Mouse (Mus musculus): ENCODE results near the gene Ninl. TPM values are rescaled to one million over a fixed set of nuclear protein-coding genes. Genes with fewer than 3 reads are reported as not detected.

Ninl gene
- polyA plus RNA-seq, 1 experiment from 2014 or later, result 6.7 TPM

DNA sequence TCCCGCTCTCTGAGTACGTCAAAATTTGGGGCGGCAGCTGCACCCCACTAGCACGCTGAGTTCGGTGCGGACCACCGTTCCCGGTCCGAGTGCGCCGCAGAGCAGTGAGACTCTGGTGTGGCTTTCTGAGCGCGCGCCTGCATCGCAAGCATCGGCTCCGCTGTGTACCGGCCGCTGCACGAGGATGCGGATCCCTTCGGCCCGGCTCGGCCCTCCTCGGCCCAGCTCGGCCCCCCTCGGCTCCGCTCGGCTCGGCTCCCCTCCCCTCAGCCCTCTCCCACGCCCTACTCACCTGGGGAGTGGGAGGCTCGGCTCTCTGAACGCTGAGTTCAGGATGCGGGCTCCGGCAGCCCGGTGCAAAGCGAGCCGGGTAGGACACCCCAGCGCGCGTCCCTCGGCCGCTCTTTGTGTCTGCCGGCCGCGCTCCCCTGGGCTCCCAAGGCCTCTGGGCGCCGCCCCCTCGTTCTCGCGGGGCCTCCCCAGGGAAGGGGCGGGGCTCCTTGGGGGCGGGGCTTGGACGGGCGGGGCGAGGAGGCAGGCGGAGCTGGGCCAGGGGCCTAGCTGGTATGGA is 30.2 kb downstream of the Ninl start:
- H3K4me3 ChIP-seq (replicated peaks; ENCODE audit: low read depth, low read length), result peak overlapping the region; percentile 63
- no peaks in the 10 kb centered on the region for H3K4me1 ChIP-seq (replicated peaks; ENCODE audit: insufficient read depth, low read length)
- no peaks in the 10 kb centered on the region for H3K36me3 ChIP-seq (ENCODE audit: insufficient read depth, low read length)
- H3K4me2 ChIP-seq (ENCODE audit: low read length), result peak overlapping the region; percentile 90
- peak overlapping the region; percentile 69 for H3K9ac ChIP-seq (ENCODE audit: low read depth, low read length)
- no peak for TF ChIP-seq CTCF (IDR thresholded peaks at IDR 0.05; ENCODE audit: low read depth)
- DNase-seq (ENCODE audit: low spot score) (peak; percentile 89), ATAC-seq (replicated peaks; ENCODE audit: low FRiP score, low read depth) (peak; percentile 96)
- H3K9me3 ChIP-seq (replicated peaks; ENCODE audit: low read length), result no peaks in the 10 kb centered on the region
- H3K27me3 ChIP-seq (ENCODE audit: insufficient read depth, low read length), result no peaks in the 10 kb centered on the region
- WGBS, result 3% methylated on average over 57 of the region's 57 CpGs
- H3K27ac ChIP-seq, result peak overlapping the region; percentile 47; the same call in 1 of the 2 replicates

GRCm38 (mm10) chr2:151008517-151008932 is 30.7 kb downstream of the Ninl start:
- H3K4me3 ChIP-seq (replicated peaks; ENCODE audit: low read depth, low read length), result peak overlapping the region; percentile 63
- no peak overlapping the region; the same call in 1 of the 2 replicates for H3K27ac ChIP-seq
- TF ChIP-seq CTCF (IDR thresholded peaks at IDR 0.05; ENCODE audit: low read depth), result no peak
- under 1% methylated on average over 21 of the region's 21 CpGs for WGBS
- ATAC-seq (replicated peaks; ENCODE audit: low FRiP score, low read depth) (no peak; the same call in 1 of the 2 replicates), DNase-seq (ENCODE audit: low spot score) (peak; percentile 17)
- no peaks in the 10 kb centered on the region for H3K27me3 ChIP-seq (ENCODE audit: insufficient read depth, low read length)
- no peaks in the 10 kb centered on the region for H3K9me3 ChIP-seq (replicated peaks; ENCODE audit: low read length)
- peak overlapping the region; percentile 90 for H3K4me2 ChIP-seq (ENCODE audit: low read length)
- H3K4me1 ChIP-seq (replicated peaks; ENCODE audit: insufficient read depth, low read length), result no peaks in the 10 kb centered on the region
- H3K9ac ChIP-seq (ENCODE audit: low read depth, low read length), result peak overlapping the region; percentile 69
- H3K36me3 ChIP-seq (ENCODE audit: insufficient read depth, low read length), result no peaks in the 10 kb centered on the region

DNA sequence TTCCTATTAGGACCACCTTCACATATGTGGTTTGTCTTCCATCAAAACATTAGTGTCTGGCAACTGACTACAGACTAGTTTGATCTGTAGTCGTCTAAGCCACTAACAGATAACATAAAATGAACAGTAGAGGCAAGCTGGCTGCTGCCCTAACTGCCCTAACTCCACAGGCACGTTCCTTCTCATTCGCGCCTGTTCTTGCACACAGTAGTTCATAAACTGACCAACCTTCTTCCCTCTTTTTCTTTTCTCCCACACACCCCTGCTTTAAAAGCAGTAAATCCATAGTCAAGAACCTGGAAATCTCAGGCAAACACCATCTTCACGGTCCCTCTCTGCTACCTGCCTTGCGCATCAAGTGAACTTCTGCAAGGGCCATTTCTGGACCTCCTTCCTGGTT is 31.2 kb downstream of the Ninl start:
- WGBS, result 36% methylated on average over 6 of the region's 6 CpGs
- Histone ChIP-seq H3K4me2 (ENCODE audit: low read length) (peak overlapping the region; percentile 90), H3K27me3 (ENCODE audit: insufficient read depth, low read length) (no peaks in the 10 kb centered on the region), H3K9me3 (replicated peaks; ENCODE audit: low read length) (no peaks in the 10 kb centered on the region), H3K27ac (no peak overlapping the region), H3K36me3 (ENCODE audit: insufficient read depth, low read length) (no peaks in the 10 kb centered on the region), H3K4me3 (replicated peaks; ENCODE audit: low read depth, low read length) (peak overlapping the region; percentile 63), H3K9ac (ENCODE audit: low read depth, low read length) (0 out of 2 replicates have a peak overlapping the region, but pooled peaks have one; percentile 5), H3K4me1 (replicated peaks; ENCODE audit: insufficient read depth, low read length) (no peaks in the 10 kb centered on the region)
- DNase-seq (ENCODE audit: low spot score) (no peak), ATAC-seq (replicated peaks; ENCODE audit: low FRiP score, low read depth) (no peak)
- no peak for TF ChIP-seq CTCF (IDR thresholded peaks at IDR 0.05; ENCODE audit: low read depth)

DNA sequence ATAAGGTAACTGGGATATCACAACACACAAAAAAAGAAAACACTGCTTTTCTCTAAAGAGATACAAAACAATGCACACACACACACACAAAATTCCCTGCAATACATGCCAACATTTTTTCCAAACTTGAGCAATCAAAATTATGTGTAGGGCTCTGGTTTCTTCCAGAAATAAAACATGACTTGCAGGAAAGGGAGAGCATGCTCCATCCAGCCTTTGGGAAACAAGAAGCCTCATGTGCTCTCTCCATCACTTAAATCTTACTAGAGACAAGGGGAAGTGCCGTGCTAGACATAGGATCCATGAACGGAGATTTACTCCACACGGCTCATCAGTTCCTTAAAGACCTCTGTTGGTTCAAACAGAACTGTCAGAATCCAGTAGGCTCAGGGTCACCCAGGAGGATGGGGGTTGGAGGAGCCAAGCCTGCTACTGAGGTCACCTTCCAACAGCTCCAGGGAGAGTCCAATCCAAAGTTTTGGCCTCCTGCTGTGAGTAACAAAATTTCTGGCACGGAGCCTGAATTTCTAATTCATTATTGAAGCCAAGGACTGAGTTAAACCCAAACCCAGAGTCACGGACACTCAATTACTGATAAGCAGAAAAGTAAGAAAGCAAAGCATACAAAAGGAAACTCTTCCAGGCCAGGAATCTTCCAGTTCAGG is 32.8 kb downstream of the Ninl start:
- no peaks in the 10 kb centered on the region for H3K36me3 ChIP-seq (ENCODE audit: insufficient read depth, low read length)
- H3K4me3 ChIP-seq (replicated peaks; ENCODE audit: low read depth, low read length), result no peak overlapping the region
- 44% methylated on average over 5 of the region's 5 CpGs for WGBS
- peak; percentile 16 for DNase-seq (ENCODE audit: low spot score)
- H3K9me3 ChIP-seq (replicated peaks; ENCODE audit: low read length), result no peaks in the 10 kb centered on the region
- no peaks in the 10 kb centered on the region for H3K27me3 ChIP-seq (ENCODE audit: insufficient read depth, low read length)
- H3K9ac ChIP-seq (ENCODE audit: low read depth, low read length), result no peak overlapping the region
- no peak for TF ChIP-seq CTCF (IDR thresholded peaks at IDR 0.05; ENCODE audit: low read depth)
- ATAC-seq (replicated peaks; ENCODE audit: low FRiP score, low read depth), result no peak
- no peak overlapping the region for H3K27ac ChIP-seq
- no peak overlapping the region for H3K4me2 ChIP-seq (ENCODE audit: low read length)
- H3K4me1 ChIP-seq (replicated peaks; ENCODE audit: insufficient read depth, low read length), result no peaks in the 10 kb centered on the region

- H3K9ac ChIP-seq (ENCODE audit: low read depth, low read length), result no peak overlapping the region
- H3K36me3 ChIP-seq (ENCODE audit: insufficient read depth, low read length), result no peaks in the 10 kb centered on the region
- TF ChIP-seq CTCF (IDR thresholded peaks at IDR 0.05; ENCODE audit: low read depth), result no peak
- no peaks in the 10 kb centered on the region for H3K27me3 ChIP-seq (ENCODE audit: insufficient read depth, low read length)
- H3K4me2 ChIP-seq (ENCODE audit: low read length), result no peak overlapping the region
- H3K4me1 ChIP-seq (replicated peaks; ENCODE audit: insufficient read depth, low read length), result no peaks in the 10 kb centered on the region
- no peak for DNase-seq (ENCODE audit: low spot score)
- no peaks in the 10 kb centered on the region for H3K9me3 ChIP-seq (replicated peaks; ENCODE audit: low read length)
- no peak overlapping the region for H3K4me3 ChIP-seq (replicated peaks; ENCODE audit: low read depth, low read length)
- 89% methylated on average over 10 of the region's 10 CpGs for WGBS
- no peak for ATAC-seq (replicated peaks; ENCODE audit: low FRiP score, low read depth)
- H3K27ac ChIP-seq, result no peak overlapping the region
Observed at GRCm38 (mm10) chr2:151004390-151004789, 34.8 kb downstream of the Ninl start.

GRCm38 (mm10) chr2:151003796-151004195 is 35.4 kb downstream of the Ninl start:
- Histone ChIP-seq H3K27ac (no peak overlapping the region), H3K4me1 (replicated peaks; ENCODE audit: insufficient read depth, low read length) (peaks cover 1% of the 10 kb centered on the region; the same call in 1 of the 2 replicates), H3K27me3 (ENCODE audit: insufficient read depth, low read length) (no peaks in the 10 kb centered on the region), H3K9ac (ENCODE audit: low read depth, low read length) (no peak overlapping the region), H3K36me3 (ENCODE audit: insufficient read depth, low read length) (no peaks in the 10 kb centered on the region), H3K4me3 (replicated peaks; ENCODE audit: low read depth, low read length) (no peak overlapping the region), H3K4me2 (ENCODE audit: low read length) (no peak overlapping the region), H3K9me3 (replicated peaks; ENCODE audit: low read length) (no peaks in the 10 kb centered on the region)
- ATAC-seq (replicated peaks; ENCODE audit: low FRiP score, low read depth) (no peak), DNase-seq (ENCODE audit: low spot score) (peak; percentile 11)
- WGBS, result 77% methylated on average over 6 of the region's 6 CpGs
- TF ChIP-seq CTCF (IDR thresholded peaks at IDR 0.05; ENCODE audit: low read depth), result no peak
